ENCODE assay signal across 14 mouse cellular contexts in genomic region chr3:68453719-68454455, GRCm38 (mm10).
DNase-seq lines count a peak whose midpoint lies in the region; ATAC-seq lines count a peak whose summit lies in the region.
"Had no signal": no experiment of that assay in that cellular context is flagged by ENCODE, and none has a peak within 500 bp of the region (broad histone marks: within the 10 kb centered on the region; RNA-seq: fewer than 3 reads in every experiment).

No protein-coding gene starts in this region.

- intact Hi-C loops in heart, postnatal 25 days (cut with DNase I): no loop called here
- intact Hi-C loops in left cerebral cortex, postnatal 4 days (cut with DNase I): no loop called here

- H3K4me2 ChIP-seq in neural tube, embryonic 15.5 days: no peak overlapping the region
- H3K4me2 ChIP-seq in lung, embryonic 15.5 days: no peak overlapping the region; the same call in 1 of the 2 replicates
- H3K4me2 ChIP-seq: forebrain, embryonic 15.5 days; intestine, embryonic 15.5 days had no signal

- WGBS in heart, embryonic 10.5 days: 39% methylated on average over 10 of the region's 10 CpGs
- 79% methylated on average over 10 of the region's 10 CpGs for WGBS in neural tube, embryonic 15.5 days
- 30% methylated on average over 10 of the region's 10 CpGs for WGBS in lung, embryonic 15.5 days

- peak overlapping the region; percentile 37 for H3K4me3 ChIP-seq in heart, embryonic 10.5 days
- no peak overlapping the region for H3K4me3 ChIP-seq in neural tube, embryonic 15.5 days (replicated peaks)
- no peak overlapping the region for H3K4me3 ChIP-seq in lung, embryonic 15.5 days
- H3K4me3 ChIP-seq: embryonic facial prominence, embryonic 13.5 days; forebrain, embryonic 15.5 days; intestine, embryonic 15.5 days had no signal

- ATAC-seq in neural tube, embryonic 15.5 days (ENCODE audit: low FRiP score): no peak
- ATAC-seq in lung, embryonic 15.5 days (ENCODE audit: borderline replicate concordance, extremely low read depth, low FRiP score, low TSS enrichment): peak; percentile 53; the same call in 1 of the 2 replicates
- ATAC-seq: forebrain, embryonic 15.5 days; intestine, embryonic 15.5 days; midbrain, embryonic 16.5 days had no signal

- H3K27ac ChIP-seq in heart, embryonic 10.5 days: peak overlapping the region; percentile 80; the same call in 1 of the 2 replicates
- H3K27ac ChIP-seq in neural tube, embryonic 15.5 days (replicated peaks): no peak overlapping the region
- peak overlapping the region; percentile 19; the same call in 1 of the 2 replicates for H3K27ac ChIP-seq in lung, embryonic 15.5 days
- H3K27ac ChIP-seq: embryonic facial prominence, embryonic 13.5 days; forebrain, embryonic 15.5 days; intestine, embryonic 15.5 days had no signal

- H3K4me1 ChIP-seq in heart, embryonic 10.5 days: peaks cover 16% of the 10 kb centered on the region
- H3K4me1 ChIP-seq in neural tube, embryonic 15.5 days: no peaks in the 10 kb centered on the region; the same call in 1 of the 2 replicates
- H3K4me1 ChIP-seq in lung, embryonic 15.5 days: peaks cover 10% of the 10 kb centered on the region
- H3K4me1 ChIP-seq: forebrain, embryonic 15.5 days; intestine, embryonic 15.5 days had no signal

- H3K9ac ChIP-seq in neural tube, embryonic 15.5 days (replicated peaks): no peak overlapping the region
- no peak overlapping the region for H3K9ac ChIP-seq in lung, embryonic 15.5 days
- H3K9ac ChIP-seq: embryonic facial prominence, embryonic 13.5 days; forebrain, embryonic 15.5 days; intestine, embryonic 15.5 days had no signal

- no peaks in the 10 kb centered on the region for H3K9me3 ChIP-seq in heart, embryonic 10.5 days
- H3K9me3 ChIP-seq in neural tube, embryonic 15.5 days (replicated peaks): no peaks in the 10 kb centered on the region
- H3K9me3 ChIP-seq in lung, embryonic 15.5 days: no peaks in the 10 kb centered on the region
- H3K9me3 ChIP-seq: embryonic facial prominence, embryonic 13.5 days; forebrain, embryonic 15.5 days; intestine, embryonic 15.5 days had no signal

- no peaks in the 10 kb centered on the region for H3K36me3 ChIP-seq in heart, embryonic 10.5 days
- no peaks in the 10 kb centered on the region for H3K36me3 ChIP-seq in neural tube, embryonic 15.5 days
- no peaks in the 10 kb centered on the region for H3K36me3 ChIP-seq in lung, embryonic 15.5 days
- H3K36me3 ChIP-seq: embryonic facial prominence, embryonic 13.5 days; forebrain, embryonic 15.5 days; intestine, embryonic 15.5 days had no signal

- DNase-seq in heart, embryonic 10.5 days (ENCODE audit: low spot score): no peak
- no peak for DNase-seq in heart, postnatal 25 days (ENCODE audit: low spot score)
- peak; percentile 31 for DNase-seq in neural tube, embryonic 10.5 days (ENCODE audit: extremely low spot score, low spot score)
- no peak for DNase-seq in thymus, postnatal 10 days (ENCODE audit: low spot score in 2 of 2)
- DNase-seq in ovary, adult 18-20 months (ENCODE audit: low spot score): no peak
- no peak for DNase-seq in left cerebral cortex, postnatal 4 days
- DNase-seq: B cell, adult 2 months; cerebellum, adult 11-12 months had no signal

- no peaks in the 10 kb centered on the region for H3K27me3 ChIP-seq in heart, embryonic 10.5 days (ENCODE audit: insufficient read depth, poor library complexity, severe bottlenecking)
- no peaks in the 10 kb centered on the region for H3K27me3 ChIP-seq in neural tube, embryonic 15.5 days (replicated peaks)
- H3K27me3 ChIP-seq in lung, embryonic 15.5 days: no peaks in the 10 kb centered on the region
- H3K27me3 ChIP-seq: embryonic facial prominence, embryonic 13.5 days; forebrain, embryonic 15.5 days; intestine, embryonic 15.5 days had no signal
